Mouse (Mus musculus): Measurements from ENCODE around the gene Mus81.
A peak's percentile ranks its signal among the peaks of the same experiment; 100 is the strongest.

DNA sequence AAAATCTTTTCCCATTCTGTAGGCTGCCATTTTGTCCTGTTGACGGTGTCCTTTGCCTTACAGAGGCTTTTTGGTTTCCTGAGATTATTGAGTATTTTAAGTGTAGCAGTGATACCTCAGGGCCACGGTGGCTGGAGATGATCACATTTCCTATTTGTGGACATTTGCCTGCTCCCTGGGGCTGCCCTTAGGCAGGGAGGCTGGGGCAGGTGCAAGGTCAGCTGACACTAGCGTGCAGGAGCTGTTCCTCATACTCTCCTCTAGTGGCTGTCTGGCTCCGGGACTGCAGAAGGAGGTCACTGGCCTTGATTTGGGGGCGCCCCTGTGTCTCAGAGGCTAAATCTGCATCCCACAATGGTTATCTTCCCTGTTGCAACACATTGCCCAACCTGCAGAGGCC, 37.0 kb upstream of the Mus81 start:
- TF ChIP-seq POLR2A (IDR thresholded peaks at IDR 0.05; ENCODE audit: low read depth, low read length) (no peak), ELF1 (IDR thresholded peaks at IDR 0.05; ENCODE audit: low read depth, low read length) (no peak), CTCF (conservative IDR thresholded peaks at IDR 0.05 in 1 of 2, IDR thresholded peaks at IDR 0.05 in 1 of 2; ENCODE audit: low read depth in 2 of 2, low read length in 2 of 2) (peak in 1 of 2 experiments; percentile 16; a peak in 2 of 4 replicates), KAT2A (IDR thresholded peaks at IDR 0.05; ENCODE audit: insufficient replicate concordance, low read length) (no peak), USF1 (IDR thresholded peaks at IDR 0.05; ENCODE audit: low read depth, low read length) (peak; percentile 40; the same call in 1 of the 2 replicates), UBTF (IDR thresholded peaks at IDR 0.05; ENCODE audit: low read depth, low read length) (no peak), ZMIZ1 (IDR thresholded peaks at IDR 0.05; ENCODE audit: low read depth, low read length) (no peak), SIN3A (IDR thresholded peaks at IDR 0.05; ENCODE audit: low read length) (no peak), CHD1 (IDR thresholded peaks at IDR 0.05; ENCODE audit: low read depth, low read length) (no peak), CHD2 (IDR thresholded peaks at IDR 0.05; ENCODE audit: low read length) (no peak), MEF2A (IDR thresholded peaks at IDR 0.05; ENCODE audit: borderline replicate concordance, low read depth, low read length) (peak; percentile 87), EP300 (IDR thresholded peaks at IDR 0.05; ENCODE audit: low read length) (no peak), USF2 (conservative IDR thresholded peaks at IDR 0.05; ENCODE audit: low read depth, low read length) (no peak)

All from CH12.LX (cell line).